Mouse (Mus musculus) WW6 (cell line): Measurements from ENCODE around the gene Klhdc4.

ENCODE experiments used
- DNase-seq: peaks from one replicate; pipeline ENCODE4 v3.0.0-alpha.2; 2013; ENCODE audit warnings: low read depth, low spot score

The Klhdc4 gene

GRCm38 (mm10) chr8:121829048-121829776, at the start of gene Klhdc4:
Gene Klhdc4 (minus strand): TSS chr8:121829569.
- peak; percentile 85 for DNase-seq

GRCm38 (mm10) chr8:121877828-121878480, 48.6 kb upstream of the Klhdc4 start:
- DNase-seq = no peak

GRCm38 (mm10) chr8:121877212-121877611, 47.8 kb upstream of the Klhdc4 start:
- no peak for DNase-seq

- DNase-seq = no peak
These were observed 46.1 kb upstream of the Klhdc4 start for GRCm38 (mm10) chr8:121875517-121875916.

- no peak for DNase-seq
These were observed 45.7 kb upstream of the Klhdc4 start for GRCm38 (mm10) chr8:121875045-121875444.

GRCm38 (mm10) chr8:121874031-121874430, 44.7 kb upstream of the Klhdc4 start:
- DNase-seq = no peak

GRCm38 (mm10) chr8:121871833-121872440, 42.6 kb upstream of the Klhdc4 start:
- no peak for DNase-seq

GRCm38 (mm10) chr8:121870190-121870589, 40.8 kb upstream of the Klhdc4 start:
- no peak for DNase-seq

- no peak for DNase-seq
These were observed 39.5 kb upstream of the Klhdc4 start for GRCm38 (mm10) chr8:121868896-121869295.

GRCm38 (mm10) chr8:121868196-121868595, 38.8 kb upstream of the Klhdc4 start:
- no peak for DNase-seq

- DNase-seq = no peak
These were observed 36.0 kb upstream of the Klhdc4 start for GRCm38 (mm10) chr8:121865356-121865755.

GRCm38 (mm10) chr8:121861806-121862548, 32.6 kb upstream of the Klhdc4 start:
- no peak for DNase-seq

GRCm38 (mm10) chr8:121861276-121861675, 31.9 kb upstream of the Klhdc4 start:
- no peak for DNase-seq

GRCm38 (mm10) chr8:121857747-121858146, 28.4 kb upstream of the Klhdc4 start:
- DNase-seq = no peak

- DNase-seq = no peak
These were observed 28.0 kb upstream of the Klhdc4 start for GRCm38 (mm10) chr8:121857331-121857730.

- DNase-seq = no peak
These were observed 26.8 kb upstream of the Klhdc4 start for GRCm38 (mm10) chr8:121856071-121856746.

- DNase-seq = no peak
These were observed 24.2 kb upstream of the Klhdc4 start for GRCm38 (mm10) chr8:121853586-121853985.

GRCm38 (mm10) chr8:121852464-121852863, 23.1 kb upstream of the Klhdc4 start:
- no peak for DNase-seq

- DNase-seq = no peak
These were observed 22.3 kb upstream of the Klhdc4 start for GRCm38 (mm10) chr8:121851716-121852115.

- peak; percentile 97 for DNase-seq
These were observed 21.6 kb upstream of the Klhdc4 start for GRCm38 (mm10) chr8:121850821-121851470.

GRCm38 (mm10) chr8:121850436-121850820, 21.1 kb upstream of the Klhdc4 start:
- DNase-seq = no peak
